Mouse (Mus musculus) embryonic facial prominence, embryonic 13.5 days (tissue): ENCODE results near the gene Bclaf3. TPM values are rescaled to one million over a fixed set of nuclear protein-coding genes. Genes with fewer than 3 reads are reported as not detected.
"Not testable (repeated sequence)": the region's sequence is repeated elsewhere in the genome, so short reads cannot be mapped to it uniquely, and the experiment has no call there.

Experiments used
- ATAC-seq: fragments of 200-750 bp; cut with Nextera tagmentation; 2 replicates; pipeline ENCODE4 v1.8.0; 2017; ENCODE audit warnings: low read depth; ENCODE audit not compliant: insufficient number of reproducible peaks, insufficient read depth, low FRiP score, low TSS enrichment
- H3K27ac ChIP-seq: fragments of 300-500 bp; sonication (generic); 2 replicates; pipeline ENCODE4 v1.5.1; 2015; ENCODE audit warnings: moderate library complexity, mild to moderate bottlenecking, inconsistent platforms
- H3K27me3 ChIP-seq: fragments of 300-500 bp; sonication (generic); 2 replicates; pipeline ENCODE4 v1.6.1; 2015; ENCODE audit warnings: mild to moderate bottlenecking, inconsistent platforms
- H3K36me3 ChIP-seq: fragments of 300-500 bp; sonication (generic); 2 replicates; pipeline ENCODE4 v1.6.1; 2015; ENCODE audit warnings: mild to moderate bottlenecking, inconsistent platforms
- H3K4me1 ChIP-seq: fragments of 300-500 bp; sonication (generic); 2 replicates; pipeline ENCODE4 v1.6.1; 2015; ENCODE audit warnings: inconsistent platforms
- H3K4me2 ChIP-seq: fragments of 300-500 bp; sonication (generic); 2 replicates; pipeline ENCODE4 v1.6.1; 2015; ENCODE audit warnings: moderate library complexity, mild to moderate bottlenecking, inconsistent platforms
- H3K4me3 ChIP-seq: fragments of 300-500 bp; sonication (generic); 2 replicates; pipeline ENCODE4 v1.5.1; 2015; ENCODE audit warnings: mild to moderate bottlenecking, inconsistent platforms
- H3K9ac ChIP-seq: fragments of 300-500 bp; sonication (generic); 2 replicates; pipeline ENCODE4 v1.6.1; 2015; ENCODE audit warnings: mild to moderate bottlenecking, inconsistent platforms
- H3K9me3 ChIP-seq: fragments of 300-500 bp; sonication (generic); 2 replicates; pipeline ENCODE4 v1.6.1; 2016; ENCODE audit warnings: inconsistent platforms
- WGBS: fragments of 180-500 bp; shearing (Covaris S2); methylation state at CpG from one replicate; pipeline ENCODE4 v1.1.7; 2015; ENCODE audit warnings: mixed read lengths; 5-methylcytosine and 5-hydroxymethylcytosine counted together
- polyA plus RNA-seq: library from polyadenylated mRNA; unstranded; fragments of >200 nt; fragmentation: Nextera tagmentation; extraction: Ambion mirVana; gene quantifications from 2 replicates; pipeline ENCODE4 v1.2.1, GENCODE M21; 2015

The Bclaf3 gene
- 23.2 and 25.7 TPM in 2 replicates for polyA plus RNA-seq

GRCm38 (mm10) chrX:159526388-159526787 is at the start of gene Bclaf3:
Gene Bclaf3, plus strand, starts transcription at chrX:159526688.
- H3K9me3 ChIP-seq, result no peaks in the 10 kb centered on the region
- no peak within 1 kb of the TSS for H3K27ac ChIP-seq
- no peak within 1 kb of the TSS for H3K4me3 ChIP-seq
- 82% methylated on average over 6 of the region's 6 CpGs for WGBS
- peaks cover 22% of the 10 kb centered on the region for H3K27me3 ChIP-seq
- no peak within 1 kb of the TSS for H3K9ac ChIP-seq
- no peak within 1 kb of the TSS for H3K4me2 ChIP-seq
- no peaks in the 10 kb centered on the region for H3K4me1 ChIP-seq
- H3K36me3 ChIP-seq, result no peaks in the 10 kb centered on the region
- ATAC-seq, result no peak

- not testable (repeated sequence) for H3K4me1 ChIP-seq, H3K9me3 ChIP-seq, H3K27ac ChIP-seq, H3K4me3 ChIP-seq, ATAC-seq, H3K4me2 ChIP-seq, H3K9ac ChIP-seq, H3K36me3 ChIP-seq
- WGBS, result 90% methylated on average over 4 of the region's 4 CpGs
- peaks cover 13% of the 10 kb centered on the region; the same call in 1 of the 2 replicates for H3K27me3 ChIP-seq
Measured at GRCm38 (mm10) chrX:159478243-159478940, 48.1 kb upstream of the Bclaf3 start.

- Histone ChIP-seq H3K9ac (no peak overlapping the region), H3K4me2 (no peak overlapping the region), H3K4me3 (no peak overlapping the region), H3K36me3 (no peaks in the 10 kb centered on the region), H3K27me3 (peaks cover 13% of the 10 kb centered on the region; the same call in 1 of the 2 replicates), H3K4me1 (no peaks in the 10 kb centered on the region), H3K27ac (no peak overlapping the region), H3K9me3 (no peaks in the 10 kb centered on the region)
- ATAC-seq, result no peak
- WGBS, result 74% methylated on average over 1 of the region's 1 CpGs
Measured at GRCm38 (mm10) chrX:159484247-159484646, 42.2 kb upstream of the Bclaf3 start.

GRCm38 (mm10) chrX:159503181-159503580 is 23.3 kb upstream of the Bclaf3 start:
- Histone ChIP-seq H3K9me3 (no peaks in the 10 kb centered on the region), H3K36me3 (no peaks in the 10 kb centered on the region), H3K4me2 (no peak overlapping the region), H3K27ac (no peak overlapping the region), H3K27me3 (no peaks in the 10 kb centered on the region), H3K9ac (no peak overlapping the region), H3K4me3 (no peak overlapping the region), H3K4me1 (no peaks in the 10 kb centered on the region)
- no peak for ATAC-seq
- WGBS, result 39% methylated on average over 2 of the region's 2 CpGs

- no peak for ATAC-seq
- H3K36me3 ChIP-seq, result no peaks in the 10 kb centered on the region
Measured at GRCm38 (mm10) chrX:159508331-159509036, 18.0 kb upstream of the Bclaf3 start.

GRCm38 (mm10) chrX:159509042-159509441 is 17.4 kb upstream of the Bclaf3 start:
- WGBS, result 79% methylated on average over 4 of the region's 4 CpGs
- Histone ChIP-seq H3K27ac (no peak overlapping the region), H3K27me3 (peaks cover 5% of the 10 kb centered on the region), H3K4me1 (no peaks in the 10 kb centered on the region), H3K36me3 (no peaks in the 10 kb centered on the region), H3K9ac (no peak overlapping the region), H3K4me3 (no peak overlapping the region), H3K4me2 (no peak overlapping the region), H3K9me3 (no peaks in the 10 kb centered on the region)
- no peak for ATAC-seq

More at GRCm38 (mm10) chrX:159508331-159509036, 18.0 kb upstream of the Bclaf3 start:
- Histone ChIP-seq H3K4me2 (no peak overlapping the region), H3K9me3 (no peaks in the 10 kb centered on the region), H3K4me3 (no peak overlapping the region), H3K27ac (no peak overlapping the region), H3K27me3 (no peaks in the 10 kb centered on the region; the same call in 1 of the 2 replicates), H3K4me1 (no peaks in the 10 kb centered on the region), H3K9ac (no peak overlapping the region)
- WGBS, result 66% methylated on average over 19 of the region's 19 CpGs

GRCm38 (mm10) chrX:159509847-159510715 is 16.4 kb upstream of the Bclaf3 start:
- Histone ChIP-seq H3K9me3 (no peaks in the 10 kb centered on the region), H3K27me3 (peaks cover 6% of the 10 kb centered on the region), H3K27ac (no peak overlapping the region), H3K9ac (no peak overlapping the region), H3K4me1 (no peaks in the 10 kb centered on the region), H3K4me2 (no peak overlapping the region), H3K36me3 (no peaks in the 10 kb centered on the region), H3K4me3 (no peak overlapping the region)
- no peak for ATAC-seq
- 81% methylated on average over 19 of the region's 19 CpGs for WGBS

GRCm38 (mm10) chrX:159510716-159511051 is 15.8 kb upstream of the Bclaf3 start:
- no peak overlapping the region for H3K4me2 ChIP-seq
- peaks cover 6% of the 10 kb centered on the region for H3K27me3 ChIP-seq
- H3K9ac ChIP-seq, result no peak overlapping the region
- no peak overlapping the region for H3K4me3 ChIP-seq
- ATAC-seq, result no peak
- H3K36me3 ChIP-seq, result no peaks in the 10 kb centered on the region
- whole genome bisulfite sequencing, result 71% methylated on average over 9 of the region's 9 CpGs
- H3K27ac ChIP-seq, result no peak overlapping the region
- no peaks in the 10 kb centered on the region for H3K4me1 ChIP-seq
- no peaks in the 10 kb centered on the region for H3K9me3 ChIP-seq

- H3K27me3 ChIP-seq, result peaks cover 6% of the 10 kb centered on the region
- no peaks in the 10 kb centered on the region for H3K9me3 ChIP-seq
- no peak for ATAC-seq
- no peaks in the 10 kb centered on the region for H3K4me1 ChIP-seq
- H3K4me2 ChIP-seq, result no peak overlapping the region
- no peak overlapping the region for H3K9ac ChIP-seq
- H3K36me3 ChIP-seq, result no peaks in the 10 kb centered on the region
- WGBS, result 87% methylated on average over 6 of the region's 6 CpGs
- H3K4me3 ChIP-seq, result no peak overlapping the region
- H3K27ac ChIP-seq, result no peak overlapping the region
Measured at GRCm38 (mm10) chrX:159515599-159515998, 10.9 kb upstream of the Bclaf3 start.

GRCm38 (mm10) chrX:159521780-159522179 is 4.7 kb upstream of the Bclaf3 start:
- H3K27ac ChIP-seq, result no peak overlapping the region
- H3K9ac ChIP-seq, result no peak overlapping the region
- H3K4me2 ChIP-seq, result no peak overlapping the region
- no peaks in the 10 kb centered on the region for H3K9me3 ChIP-seq
- H3K4me1 ChIP-seq, result no peaks in the 10 kb centered on the region
- H3K4me3 ChIP-seq, result no peak overlapping the region
- no peaks in the 10 kb centered on the region for H3K36me3 ChIP-seq
- peaks cover 8% of the 10 kb centered on the region for H3K27me3 ChIP-seq
- no peak for ATAC-seq
- WGBS, result 71% methylated on average over 3 of the region's 3 CpGs

- Histone ChIP-seq H3K4me1 (no peaks in the 10 kb centered on the region), H3K4me3 (no peak overlapping the region), H3K9ac (no peak overlapping the region), H3K36me3 (no peaks in the 10 kb centered on the region), H3K27ac (no peak overlapping the region), H3K9me3 (no peaks in the 10 kb centered on the region), H3K27me3 (peaks cover 16% of the 10 kb centered on the region), H3K4me2 (no peak overlapping the region)
- no peak for ATAC-seq
- WGBS, result 76% methylated on average over 4 of the region's 4 CpGs
Measured at GRCm38 (mm10) chrX:159522651-159523050, 3.8 kb upstream of the Bclaf3 start.
